Mouse (Mus musculus) heart, postnatal 0 days (tissue): ENCODE measurements around the gene Helz2. TPM values are rescaled to one million over a fixed set of nuclear protein-coding genes. Genes with fewer than 3 reads are reported as not detected.
"Not testable (repeated sequence)": the region's sequence is repeated elsewhere in the genome, so short reads cannot be mapped to it uniquely, and the experiment has no call there.

Experiments
- ATAC-seq: fragments of 200-750 bp; cut with Nextera tagmentation; 2 replicates; pipeline ENCODE4 v1.8.0; 2017; ENCODE audit warnings: low read depth, moderate number of reproducible peaks, moderate library complexity; ENCODE audit not compliant: insufficient read depth
- DNase-seq: peaks from one replicate; pipeline ENCODE4 v3.0.0-alpha.2; 2016; ENCODE audit warnings: low spot score
- H3K27ac ChIP-seq: fragments of 300-500 bp; sonication (generic); 2 replicates; pipeline ENCODE4 v1.5.1; 2014; ENCODE audit warnings: low read depth, mild to moderate bottlenecking
- H3K27me3 ChIP-seq: fragments of 300-500 bp; sonication (generic); 2 replicates; pipeline ENCODE4 v1.6.1; 2014; ENCODE audit warnings: low read length, mixed read lengths; ENCODE audit not compliant: control insufficient read depth, insufficient read depth
- H3K36me3 ChIP-seq: fragments of 300-500 bp; sonication (generic); replicated peaks from 2 replicates; pipeline ENCODE4 v1.6.1; 2014; ENCODE audit warnings: low read length, mixed read lengths; ENCODE audit not compliant: control insufficient read depth, insufficient read depth
- H3K4me1 ChIP-seq: fragments of 300-500 bp; sonication (generic); 2 replicates; pipeline ENCODE4 v1.6.1; 2014; ENCODE audit warnings: antibody characterized with exemption; ENCODE audit not compliant: control insufficient read depth, insufficient read depth
- H3K4me2 ChIP-seq: fragments of 300-500 bp; sonication (generic); 2 replicates; pipeline ENCODE4 v1.6.1; 2014; ENCODE audit warnings: low read depth, mild to moderate bottlenecking, low read length, moderate library complexity
- H3K4me3 ChIP-seq: fragments of 300-500 bp; sonication (generic); 2 replicates; pipeline ENCODE4 v1.5.1; 2014; ENCODE audit warnings: low read depth, low read length
- H3K9ac ChIP-seq: fragments of 300-500 bp; sonication (generic); replicated peaks from 2 replicates; pipeline ENCODE4 v1.6.1; 2014; ENCODE audit warnings: low read depth, low read length, mixed read lengths
- H3K9me3 ChIP-seq: fragments of 300-500 bp; sonication (generic); replicated peaks from 2 replicates; pipeline ENCODE4 v1.6.1; 2016; ENCODE audit warnings: low read length; ENCODE audit not compliant: control insufficient read depth
- CTCF ChIP-seq: IDR thresholded peaks from 2 replicates; pipeline ENCODE4 v1.5.1; 2016; ENCODE audit warnings: antibody characterized with exemption, control low read depth, low read depth
- EP300 ChIP-seq: IDR thresholded peaks from 2 replicates; pipeline ENCODE4 v1.6.1; 2016; ENCODE audit warnings: antibody characterized with exemption, low read depth
- WGBS: fragments of 180-500 bp; shearing (Covaris S2); extraction: QIAGEN DNeasy Blood & Tissue Kit; methylation state at CpG from one replicate; pipeline ENCODE4 v1.1.7; 2014; 5-methylcytosine and 5-hydroxymethylcytosine counted together
- polyA plus RNA-seq: library from polyadenylated mRNA; unstranded; fragments of >200 nt; fragmentation: Nextera tagmentation; extraction: Ambion mirVana; gene quantifications from 2 replicates; pipeline ENCODE4 v1.2.1, GENCODE M21; 2015
- total RNA-seq: library from RNA; depleted of rRNA; stranded (reverse); fragments of >200 nt; gene quantifications from 2 replicates; pipeline ENCODE4 v1.2.3, GENCODE M21; 2014; ENCODE audit warnings: low replicate concordance

The Helz2 gene
- total and polyA plus RNA-seq, 2 experiments from 2014 or later: 0.90 to 19.4 TPM

- no peak overlapping the region for H3K27ac ChIP-seq
- H3K9me3 ChIP-seq: no peaks in the 10 kb centered on the region
- WGBS: 59% methylated on average over 4 of the region's 4 CpGs
- H3K36me3 ChIP-seq: no peaks in the 10 kb centered on the region
- no peaks in the 10 kb centered on the region for H3K27me3 ChIP-seq
- peaks cover 6% of the 10 kb centered on the region for H3K4me1 ChIP-seq
- TF ChIP-seq EP300: no peak
- no peak for TF ChIP-seq CTCF
- no peak for DNase-seq
- ATAC-seq: no peak
- H3K4me2 ChIP-seq: no peak overlapping the region
- H3K9ac ChIP-seq: no peak overlapping the region
- no peak overlapping the region for H3K4me3 ChIP-seq
Observed at GRCm38 (mm10) chr2:181191936-181192335, 49.9 kb downstream of the Helz2 start.

GRCm38 (mm10) chr2:181191385-181191784 lies 50.4 kb downstream of the Helz2 start:
- H3K9me3 ChIP-seq, H3K4me1 ChIP-seq, H3K36me3 ChIP-seq, ATAC-seq, H3K27ac ChIP-seq, H3K27me3 ChIP-seq, H3K4me2 ChIP-seq, DNase-seq, H3K9ac ChIP-seq, H3K4me3 ChIP-seq: not testable (repeated sequence)
- 70% methylated on average over 3 of the region's 4 CpGs for WGBS

- Histone ChIP-seq H3K36me3 (no peaks in the 10 kb centered on the region), H3K9ac (no peak overlapping the region), H3K4me1 (peaks cover 6% of the 10 kb centered on the region), H3K9me3 (no peaks in the 10 kb centered on the region), H3K27ac (peak overlapping the region; percentile 97), H3K4me3 (no peak overlapping the region), H3K27me3 (no peaks in the 10 kb centered on the region), H3K4me2 (no peak overlapping the region)
- no peak for ATAC-seq
- DNase-seq: no peak
- TF ChIP-seq CTCF (no peak), EP300 (no peak)
- 86% methylated on average over 1 of the region's 1 CpGs for WGBS
Observed at GRCm38 (mm10) chr2:181189321-181189720, 52.5 kb downstream of the Helz2 start.

- Histone ChIP-seq H3K27me3 (no peaks in the 10 kb centered on the region), H3K4me3 (no peak overlapping the region), H3K9me3 (no peaks in the 10 kb centered on the region), H3K9ac (no peak overlapping the region), H3K36me3 (no peaks in the 10 kb centered on the region), H3K4me1 (peaks cover 6% of the 10 kb centered on the region), H3K4me2 (no peak overlapping the region), H3K27ac (peak overlapping the region; percentile 97)
- no peak for TF ChIP-seq CTCF
- no peak for TF ChIP-seq EP300
- DNase-seq (no peak), ATAC-seq (no peak)
- 72% methylated on average over 2 of the region's 2 CpGs for WGBS
Observed at GRCm38 (mm10) chr2:181188681-181189080, 53.1 kb downstream of the Helz2 start.

GRCm38 (mm10) chr2:181187121-181188000 lies 54.5 kb downstream of the Helz2 start, which contains the start of gene Ppdpf:
Gene Ppdpf (plus strand): TSS chr2:181187247.
- WGBS: under 1% methylated on average over 64 of the region's 64 CpGs
- H3K36me3 ChIP-seq: no peaks in the 10 kb centered on the region
- peaks cover 6% of the 10 kb centered on the region for H3K4me1 ChIP-seq
- DNase-seq: peak; percentile 91
- TF ChIP-seq EP300 (no peak; the same call in 1 of the 2 replicates), CTCF (peak; percentile 18)
- H3K4me3 ChIP-seq: peak within 1 kb of the TSS; percentile 76
- H3K27ac ChIP-seq: peak within 1 kb of the TSS; percentile 97
- ATAC-seq: peak; percentile 91
- H3K9ac ChIP-seq: peak within 1 kb of the TSS; percentile 74
- H3K9me3 ChIP-seq: no peaks in the 10 kb centered on the region
- H3K4me2 ChIP-seq: peak within 1 kb of the TSS; percentile 80
- no peaks in the 10 kb centered on the region for H3K27me3 ChIP-seq

- H3K4me2 ChIP-seq: peak overlapping the region; percentile 80
- H3K9me3 ChIP-seq: no peaks in the 10 kb centered on the region
- TF ChIP-seq EP300 (no peak), CTCF (peak; percentile 98)
- DNase-seq (peak; percentile 88), ATAC-seq (peak; percentile 68)
- peak overlapping the region; percentile 97 for H3K27ac ChIP-seq
- no peaks in the 10 kb centered on the region for H3K36me3 ChIP-seq
- WGBS: under 1% methylated on average over 14 of the region's 14 CpGs
- no peaks in the 10 kb centered on the region for H3K27me3 ChIP-seq
- H3K4me3 ChIP-seq: peak overlapping the region; percentile 76
- peaks cover 6% of the 10 kb centered on the region for H3K4me1 ChIP-seq
- H3K9ac ChIP-seq: peak overlapping the region; percentile 74; the same call in 1 of the 2 replicates
Observed at GRCm38 (mm10) chr2:181186635-181187034, 55.2 kb downstream of the Helz2 start.
